Mouse (Mus musculus) heart, embryonic 16.5 days (tissue): Measurements from ENCODE around the gene Fgfr3. TPM values are rescaled to one million over a fixed set of nuclear protein-coding genes. Genes with fewer than 3 reads are reported as not detected.

ENCODE experiments used
- ATAC-seq: fragments of 200-750 bp; cut with Nextera tagmentation; replicated peaks from 2 replicates; pipeline ENCODE4 v1.8.0; 2017; ENCODE audit warnings: moderate number of reproducible peaks; ENCODE audit not compliant: insufficient read depth, low FRiP score; ENCODE audit errors: extremely low read depth
- H3K27ac ChIP-seq: fragments of 300-500 bp; sonication (generic); 2 replicates; pipeline ENCODE4 v1.5.1; 2014; ENCODE audit warnings: mild to moderate bottlenecking, low read length, control low read depth, moderate library complexity
- H3K27me3 ChIP-seq: fragments of 300-500 bp; sonication (generic); 2 replicates; pipeline ENCODE4 v1.6.1; 2014; ENCODE audit warnings: low read length, mixed read lengths; ENCODE audit not compliant: control insufficient read depth, insufficient read depth
- H3K36me3 ChIP-seq: fragments of 300-500 bp; sonication (generic); 2 replicates; pipeline ENCODE4 v1.6.1; 2014; ENCODE audit not compliant: control insufficient read depth, insufficient read depth
- H3K4me1 ChIP-seq: fragments of 300-500 bp; sonication (generic); 2 replicates; pipeline ENCODE4 v1.6.1; 2014; ENCODE audit warnings: low read length, mixed read lengths; ENCODE audit not compliant: control insufficient read depth, insufficient read depth
- H3K4me2 ChIP-seq: fragments of 300-500 bp; sonication (generic); 2 replicates; pipeline ENCODE4 v1.6.1; 2014; ENCODE audit warnings: low read depth, mild to moderate bottlenecking, control low read depth, low read length
- H3K4me3 ChIP-seq: fragments of 300-500 bp; sonication (generic); 2 replicates; pipeline ENCODE4 v1.5.1; 2014; ENCODE audit warnings: mild to moderate bottlenecking, control low read depth, low read length
- H3K9ac ChIP-seq: fragments of 300-500 bp; sonication (generic); 2 replicates; pipeline ENCODE4 v1.6.1; 2014; ENCODE audit warnings: low read length, control low read depth
- H3K9me3 ChIP-seq: fragments of 300-500 bp; sonication (generic); replicated peaks from 2 replicates; pipeline ENCODE4 v1.6.1; 2016; ENCODE audit warnings: low read length; ENCODE audit not compliant: control insufficient read depth
- WGBS: fragments of 180-500 bp; shearing (Covaris S2); extraction: QIAGEN DNeasy Blood & Tissue Kit; methylation state at CpG from one replicate; pipeline ENCODE4 v1.1.7; 2014; 5-methylcytosine and 5-hydroxymethylcytosine counted together
- polyA plus RNA-seq: library from polyadenylated mRNA; unstranded; fragments of >200 nt; fragmentation: Nextera tagmentation; extraction: Ambion mirVana; gene quantifications from 2 replicates; pipeline ENCODE4 v1.2.1, GENCODE M21; 2015

Fgfr3 gene
- polyA plus RNA-seq, result 3.9 and 8.8 TPM in 2 replicates

GRCm38 (mm10) chr5:33721541-33722265 is at the start of gene Fgfr3:
Gene Fgfr3, plus strand, starts transcription at chr5:33721674.
- peak within 1 kb of the TSS; percentile 98 for H3K4me2 ChIP-seq

GRCm38 (mm10) chr5:33674439-33674838 is 47.0 kb upstream of the Fgfr3 start:
- H3K27ac ChIP-seq, result no peak overlapping the region
- H3K36me3 ChIP-seq, result peaks cover 28% of the 10 kb centered on the region
- H3K9me3 ChIP-seq, result no peaks in the 10 kb centered on the region
- ATAC-seq, result no peak
- H3K27me3 ChIP-seq, result no peaks in the 10 kb centered on the region
- H3K4me1 ChIP-seq, result peaks cover 5% of the 10 kb centered on the region; the same call in 1 of the 2 replicates
- H3K4me2 ChIP-seq, result no peak overlapping the region
- no peak overlapping the region for H3K9ac ChIP-seq
- no peak overlapping the region for H3K4me3 ChIP-seq
- WGBS, result 51% methylated on average over 3 of the region's 3 CpGs

More at GRCm38 (mm10) chr5:33721541-33722265, at the start of gene Fgfr3:
- Histone ChIP-seq H3K27ac (no peak within 1 kb of the TSS), H3K27me3 (peaks cover 25% of the 10 kb centered on the region), H3K9ac (peak within 1 kb of the TSS; percentile 73), H3K36me3 (no peaks in the 10 kb centered on the region), H3K4me1 (peaks cover 14% of the 10 kb centered on the region), H3K9me3 (no peaks in the 10 kb centered on the region), H3K4me3 (peak within 1 kb of the TSS; percentile 60)
- under 1% methylated on average over 64 of the region's 73 CpGs for WGBS
- ATAC-seq, result peak; percentile 85

- Histone ChIP-seq H3K4me1 (peaks cover 5% of the 10 kb centered on the region; the same call in 1 of the 2 replicates), H3K36me3 (peaks cover 17% of the 10 kb centered on the region), H3K9me3 (no peaks in the 10 kb centered on the region), H3K27ac (no peak overlapping the region), H3K27me3 (no peaks in the 10 kb centered on the region), H3K9ac (no peak overlapping the region), H3K4me3 (no peak overlapping the region), H3K4me2 (no peak overlapping the region)
- ATAC-seq, result no peak
- WGBS, result 0% methylated on average over 1 of the region's 1 CpGs
These were observed 45.5 kb upstream of the Fgfr3 start for GRCm38 (mm10) chr5:33675964-33676363.

DNA sequence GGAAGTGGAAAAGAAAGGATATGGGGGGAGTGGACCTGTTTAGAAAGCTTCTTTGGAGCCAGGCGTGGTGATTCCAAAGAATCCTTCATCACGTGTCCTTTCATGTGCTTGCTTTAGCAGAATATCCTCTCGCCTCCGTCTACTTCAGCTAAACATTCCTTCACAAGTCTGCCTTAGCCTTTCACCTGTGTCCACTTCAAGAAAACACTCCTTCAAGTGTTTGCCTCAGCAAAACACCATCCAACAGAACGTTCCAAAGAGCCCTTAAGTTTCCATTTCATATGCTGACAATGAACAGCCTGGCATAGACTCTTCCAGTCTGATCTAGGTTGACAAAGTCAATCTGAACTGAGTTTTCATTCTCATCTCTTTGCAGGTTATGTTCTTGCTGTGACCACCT is 43.2 kb upstream of the Fgfr3 start:
- Histone ChIP-seq H3K9me3 (no peaks in the 10 kb centered on the region), H3K4me2 (no peak overlapping the region), H3K27me3 (no peaks in the 10 kb centered on the region), H3K27ac (no peak overlapping the region), H3K4me1 (peaks cover 5% of the 10 kb centered on the region; the same call in 1 of the 2 replicates), H3K4me3 (no peak overlapping the region), H3K9ac (no peak overlapping the region), H3K36me3 (peaks cover under 1% of the 10 kb centered on the region; the same call in 1 of the 2 replicates)
- 73% methylated on average over 5 of the region's 5 CpGs for WGBS
- ATAC-seq, result no peak

- H3K36me3 ChIP-seq, result no peaks in the 10 kb centered on the region
- H3K27me3 ChIP-seq, result no peaks in the 10 kb centered on the region
- WGBS, result 50% methylated on average over 3 of the region's 3 CpGs
- H3K4me1 ChIP-seq, result no peaks in the 10 kb centered on the region
- ATAC-seq, result no peak
- H3K9me3 ChIP-seq, result no peaks in the 10 kb centered on the region
- H3K27ac ChIP-seq, result no peak overlapping the region
- H3K4me3 ChIP-seq, result no peak overlapping the region
- H3K4me2 ChIP-seq, result no peak overlapping the region
- H3K9ac ChIP-seq, result no peak overlapping the region
These were observed 40.4 kb upstream of the Fgfr3 start for GRCm38 (mm10) chr5:33681044-33681443.

GRCm38 (mm10) chr5:33681611-33682388 is 39.7 kb upstream of the Fgfr3 start:
- no peak overlapping the region for H3K4me3 ChIP-seq
- no peak overlapping the region for H3K9ac ChIP-seq
- H3K4me2 ChIP-seq, result no peak overlapping the region
- no peaks in the 10 kb centered on the region for H3K9me3 ChIP-seq
- H3K36me3 ChIP-seq, result no peaks in the 10 kb centered on the region
- no peaks in the 10 kb centered on the region for H3K27me3 ChIP-seq
- WGBS, result 59% methylated on average over 15 of the region's 15 CpGs
- no peak for ATAC-seq
- H3K27ac ChIP-seq, result no peak overlapping the region
- H3K4me1 ChIP-seq, result no peaks in the 10 kb centered on the region

DNA sequence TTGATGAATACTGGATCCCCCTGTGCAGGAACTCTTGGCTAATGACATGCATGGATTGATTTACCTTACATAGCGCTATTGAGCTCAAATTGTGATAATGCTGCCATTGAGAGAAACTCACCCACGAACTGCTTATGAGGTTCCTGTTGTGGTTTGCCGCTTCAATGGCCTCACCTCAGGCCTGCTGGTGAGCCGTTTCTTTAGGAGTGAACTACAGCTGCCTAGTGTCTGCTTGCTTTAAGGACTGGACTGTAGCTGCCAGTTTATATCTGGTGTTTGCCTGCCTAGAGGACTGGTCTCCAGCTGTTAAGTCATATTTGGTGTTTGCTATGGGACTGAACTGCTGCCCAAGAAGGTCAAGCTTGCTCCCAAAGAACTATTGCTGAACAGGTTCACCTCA is 38.5 kb upstream of the Fgfr3 start:
- no peak for ATAC-seq
- no peak overlapping the region for H3K4me2 ChIP-seq
- no peaks in the 10 kb centered on the region for H3K27me3 ChIP-seq
- no peaks in the 10 kb centered on the region for H3K36me3 ChIP-seq
- H3K9me3 ChIP-seq, result no peaks in the 10 kb centered on the region
- 85% methylated on average over 4 of the region's 4 CpGs for WGBS
- H3K4me3 ChIP-seq, result no peak overlapping the region
- no peaks in the 10 kb centered on the region for H3K4me1 ChIP-seq
- H3K27ac ChIP-seq, result no peak overlapping the region
- H3K9ac ChIP-seq, result no peak overlapping the region

DNA sequence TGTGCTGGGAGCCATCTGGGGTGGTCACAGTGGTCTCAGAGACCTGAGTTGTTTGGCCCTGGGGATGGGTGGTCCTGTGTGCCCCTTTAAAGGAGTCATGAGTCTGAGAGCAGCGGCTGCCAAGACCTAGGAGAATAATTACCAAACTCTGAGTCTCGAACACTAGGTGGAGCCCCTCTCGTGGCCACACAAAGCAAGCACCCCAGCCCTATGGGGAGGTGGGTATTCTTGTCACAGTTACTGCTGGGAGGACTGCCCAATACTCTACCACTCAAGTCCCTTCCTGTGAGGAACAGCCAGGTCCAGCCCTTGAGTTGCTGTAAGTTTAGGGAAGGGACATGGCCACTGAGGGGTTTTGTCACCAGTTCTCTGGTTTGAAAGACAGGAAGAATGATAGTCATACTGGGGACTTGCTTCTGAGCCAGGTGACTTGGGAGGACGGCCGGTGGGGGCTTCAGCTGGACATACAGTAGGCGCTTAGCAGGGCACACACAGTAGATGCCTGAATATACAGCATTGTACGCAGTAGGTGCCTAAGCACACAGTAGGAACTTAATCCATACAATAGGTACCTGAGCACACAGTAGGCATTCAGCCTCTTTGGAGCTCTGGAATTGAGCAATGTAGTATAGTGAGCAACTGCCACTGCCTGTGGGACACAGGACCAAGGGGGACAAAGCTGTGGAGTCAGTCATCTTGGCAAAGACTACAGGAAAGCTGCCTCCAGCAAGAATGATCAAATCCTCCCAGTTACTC is 37.4 kb upstream of the Fgfr3 start:
- H3K27ac ChIP-seq, result no peak overlapping the region
- 44% methylated on average over 7 of the region's 7 CpGs for WGBS
- no peak overlapping the region for H3K9ac ChIP-seq
- H3K4me3 ChIP-seq, result no peak overlapping the region
- no peaks in the 10 kb centered on the region for H3K4me1 ChIP-seq
- H3K4me2 ChIP-seq, result no peak overlapping the region
- no peaks in the 10 kb centered on the region for H3K27me3 ChIP-seq
- 0 out of 2 replicates have a peak, but pooled peaks have one; percentile 25 for ATAC-seq
- H3K9me3 ChIP-seq, result no peaks in the 10 kb centered on the region
- no peaks in the 10 kb centered on the region for H3K36me3 ChIP-seq
